Mouse (Mus musculus) limb, embryonic 12.5 days (tissue): Measurements from ENCODE around the gene Tlr12. TPM values are rescaled to one million over a fixed set of nuclear protein-coding genes. Genes with fewer than 3 reads are reported as not detected.

Experiments used
- ATAC-seq: fragments of 200-750 bp; cut with Nextera tagmentation; 2 replicates; pipeline ENCODE4 v1.8.0; 2017; ENCODE audit warnings: low read depth, moderate TSS enrichment; ENCODE audit not compliant: insufficient number of reproducible peaks, insufficient read depth, low FRiP score, low TSS enrichment
- H3K27ac ChIP-seq: fragments of 300-500 bp; sonication (generic); 2 replicates; pipeline ENCODE4 v1.5.1; 2016; ENCODE audit warnings: mild to moderate bottlenecking, moderate library complexity
- H3K27me3 ChIP-seq: fragments of 300-500 bp; sonication (generic); 2 replicates; pipeline ENCODE4 v1.6.1; 2016; ENCODE audit warnings: mild to moderate bottlenecking, moderate library complexity
- H3K36me3 ChIP-seq: fragments of 300-500 bp; sonication (generic); 2 replicates; pipeline ENCODE4 v1.6.1; 2016; ENCODE audit warnings: mild to moderate bottlenecking, moderate library complexity
- H3K4me1 ChIP-seq: fragments of 300-500 bp; sonication (generic); replicated peaks from 2 replicates; pipeline ENCODE4 v1.6.1; 2016
- H3K4me2 ChIP-seq: fragments of 300-500 bp; sonication (generic); 2 replicates; pipeline ENCODE4 v1.6.1; 2016; ENCODE audit warnings: mild to moderate bottlenecking, moderate library complexity
- H3K4me3 ChIP-seq: fragments of 300-500 bp; sonication (generic); replicated peaks from 2 replicates; pipeline ENCODE4 v1.5.1; 2016; ENCODE audit warnings: mild to moderate bottlenecking
- H3K9ac ChIP-seq: fragments of 300-500 bp; sonication (generic); replicated peaks from 2 replicates; pipeline ENCODE4 v1.6.1; 2016; ENCODE audit warnings: mild to moderate bottlenecking, moderate library complexity
- H3K9me3 ChIP-seq: fragments of 300-500 bp; sonication (generic); 2 replicates; pipeline ENCODE4 v1.6.1; 2016; ENCODE audit warnings: mild to moderate bottlenecking, moderate library complexity
- WGBS: fragments of 180-500 bp; shearing (Covaris S2); methylation state at CpG from one replicate; pipeline ENCODE4 v1.1.7; 2016; 5-methylcytosine and 5-hydroxymethylcytosine counted together
- polyA plus RNA-seq: library from polyadenylated mRNA; unstranded; fragments of >200 nt; fragmentation: Nextera tagmentation; extraction: Ambion mirVana; gene quantifications from 2 replicates; pipeline ENCODE4 v1.2.1, GENCODE M21; 2016

Tlr12 gene
- polyA plus RNA-seq, 1 experiment from 2014 or later: 1.2 TPM

- Histone ChIP-seq H3K4me2 (no peak overlapping the region), H3K9me3 (no peaks in the 10 kb centered on the region), H3K9ac (no peak overlapping the region), H3K4me1 (peaks cover 46% of the 10 kb centered on the region), H3K4me3 (no peak overlapping the region), H3K27ac (no peak overlapping the region), H3K27me3 (no peaks in the 10 kb centered on the region), H3K36me3 (no peaks in the 10 kb centered on the region)
- 29% methylated on average over 8 of the region's 8 CpGs for WGBS
- no peak for ATAC-seq
Observed at GRCm38 (mm10) chr4:128648567-128649255, 30.3 kb upstream of the Tlr12 start.

GRCm38 (mm10) chr4:128646762-128647161, 28.3 kb upstream of the Tlr12 start:
- no peak overlapping the region for H3K4me3 ChIP-seq

DNA sequence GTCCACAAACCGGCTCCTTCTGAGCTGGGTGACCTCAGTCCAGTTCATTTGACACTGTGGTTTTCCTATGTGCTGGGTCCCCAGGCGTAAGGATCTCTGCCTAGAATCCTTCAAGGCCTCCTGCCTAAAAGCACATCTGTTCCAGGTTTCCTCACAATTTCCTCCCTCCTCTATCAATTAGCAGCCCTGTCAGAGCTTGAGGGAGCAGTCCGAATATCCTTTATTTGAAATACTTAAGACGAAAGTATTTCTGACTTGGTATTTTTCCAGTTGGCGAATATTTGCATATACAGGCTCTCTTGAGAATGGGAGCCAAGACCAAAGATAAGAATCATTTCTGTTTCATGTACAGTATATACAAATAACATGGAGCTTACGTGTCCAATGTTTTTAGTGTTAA, 27.5 kb upstream of the Tlr12 start:
- Histone ChIP-seq H3K27ac (no peak overlapping the region), H3K4me1 (peaks cover 45% of the 10 kb centered on the region)
- 32% methylated on average over 6 of the region's 6 CpGs for WGBS

More at GRCm38 (mm10) chr4:128646762-128647161, 28.3 kb upstream of the Tlr12 start:
- H3K9me3 ChIP-seq: no peaks in the 10 kb centered on the region
- 25% methylated on average over 7 of the region's 7 CpGs for WGBS
- H3K4me1 ChIP-seq: peaks cover 43% of the 10 kb centered on the region
- H3K27me3 ChIP-seq: no peaks in the 10 kb centered on the region
- ATAC-seq: no peak
- H3K27ac ChIP-seq: no peak overlapping the region
- H3K36me3 ChIP-seq: no peaks in the 10 kb centered on the region
- no peak overlapping the region for H3K4me2 ChIP-seq
- H3K9ac ChIP-seq: no peak overlapping the region

DNA sequence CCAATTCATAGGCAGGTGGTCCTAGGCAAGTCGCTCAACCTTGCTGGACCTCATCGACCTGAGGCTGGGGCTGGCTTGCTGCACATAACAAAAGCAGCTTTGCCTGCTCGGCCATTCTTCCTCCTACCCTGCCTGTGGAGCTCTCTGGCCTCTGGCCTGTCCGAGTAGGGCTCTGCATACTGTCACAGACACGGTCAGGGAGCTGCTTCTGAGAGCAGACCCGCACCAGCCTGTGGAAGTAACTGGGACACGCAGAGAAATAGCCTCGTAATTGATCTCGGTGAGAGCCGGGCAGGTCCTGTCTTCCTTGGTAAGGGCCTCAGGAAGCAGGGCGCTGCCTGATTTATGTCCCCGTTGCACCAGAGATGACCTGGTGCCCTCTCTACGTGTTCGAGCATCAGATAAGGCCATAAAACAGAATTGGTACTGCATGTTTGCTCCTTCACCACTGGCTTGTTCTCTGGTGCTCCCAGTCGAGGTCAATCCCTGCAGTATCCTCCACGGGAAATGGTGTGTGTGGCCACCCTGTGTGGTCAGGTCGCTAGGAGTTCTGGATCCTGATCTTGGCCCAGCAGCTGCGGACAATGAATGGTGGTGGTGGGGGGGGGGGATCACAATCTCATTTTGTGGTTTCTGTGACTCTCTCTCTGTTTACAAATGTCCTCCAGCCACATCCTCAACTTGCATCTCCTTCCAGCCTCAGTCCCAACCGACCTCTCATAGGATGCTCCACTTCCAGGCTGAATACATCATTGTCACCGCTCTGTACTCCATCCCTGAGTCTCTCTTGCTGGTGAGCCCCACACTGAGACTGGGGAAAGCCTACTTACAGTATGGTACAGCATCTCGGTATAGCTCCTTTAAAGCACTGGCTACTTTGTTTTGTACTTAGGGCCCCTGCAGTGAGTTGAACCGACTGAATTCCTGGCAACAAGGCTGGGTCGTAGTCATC, 23.6 kb upstream of the Tlr12 start:
- H3K4me3 ChIP-seq: no peak overlapping the region
- no peaks in the 10 kb centered on the region for H3K9me3 ChIP-seq
- no peak overlapping the region for H3K9ac ChIP-seq
- H3K4me2 ChIP-seq: no peak overlapping the region
- H3K4me1 ChIP-seq: peaks cover 44% of the 10 kb centered on the region
- ATAC-seq: no peak
- WGBS: 12% methylated on average over 23 of the region's 23 CpGs
- H3K27me3 ChIP-seq: no peaks in the 10 kb centered on the region
- no peak overlapping the region for H3K27ac ChIP-seq
- H3K36me3 ChIP-seq: no peaks in the 10 kb centered on the region

More for the DNA sequence above, 27.5 kb upstream of the Tlr12 start:
- no peak overlapping the region for H3K4me2 ChIP-seq
- ATAC-seq: no peak
- H3K36me3 ChIP-seq: no peaks in the 10 kb centered on the region
- H3K9ac ChIP-seq: no peak overlapping the region
- H3K4me3 ChIP-seq: no peak overlapping the region
- no peaks in the 10 kb centered on the region for H3K27me3 ChIP-seq
- no peaks in the 10 kb centered on the region for H3K9me3 ChIP-seq

DNA sequence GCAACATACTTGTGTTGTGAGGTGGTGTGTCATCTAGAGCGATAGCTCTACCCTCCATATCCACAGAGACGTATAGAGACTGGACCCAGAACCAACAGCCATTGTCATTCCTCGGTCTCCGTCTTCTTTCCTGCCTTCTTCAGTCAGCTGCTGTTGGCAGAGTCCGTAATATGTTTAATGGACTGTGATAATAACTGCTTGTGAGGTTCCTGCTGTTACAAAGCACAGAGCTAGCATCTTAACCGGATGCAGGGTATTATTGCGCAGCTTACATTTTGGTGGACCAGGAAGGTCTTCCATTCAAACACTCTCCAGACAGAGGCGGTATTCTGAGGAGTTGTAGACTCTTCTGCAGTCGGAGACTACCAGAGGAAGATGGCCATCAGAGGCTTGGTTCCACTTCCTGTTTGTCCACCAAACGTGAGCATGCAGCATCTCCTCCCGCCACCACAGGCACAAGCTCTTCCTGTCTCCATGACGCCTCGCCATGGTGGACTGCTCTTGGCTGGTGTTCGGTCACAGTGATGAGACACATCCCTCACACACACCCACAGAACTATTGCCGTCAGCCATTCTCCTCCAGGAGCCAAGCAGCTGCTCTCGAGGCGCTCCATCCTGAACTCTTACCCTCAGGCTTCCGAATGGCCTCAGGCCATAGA, 20.0 kb upstream of the Tlr12 start:
- WGBS: 89% methylated on average over 18 of the region's 18 CpGs
- H3K36me3 ChIP-seq: no peaks in the 10 kb centered on the region
- H3K4me2 ChIP-seq: no peak overlapping the region
- no peaks in the 10 kb centered on the region for H3K9me3 ChIP-seq
- peak overlapping the region; percentile 82; the same call in 1 of the 2 replicates for H3K27ac ChIP-seq
- no peak for ATAC-seq
- H3K9ac ChIP-seq: no peak overlapping the region
- no peak overlapping the region for H3K4me3 ChIP-seq
- H3K27me3 ChIP-seq: no peaks in the 10 kb centered on the region
- H3K4me1 ChIP-seq: peaks cover 61% of the 10 kb centered on the region

DNA sequence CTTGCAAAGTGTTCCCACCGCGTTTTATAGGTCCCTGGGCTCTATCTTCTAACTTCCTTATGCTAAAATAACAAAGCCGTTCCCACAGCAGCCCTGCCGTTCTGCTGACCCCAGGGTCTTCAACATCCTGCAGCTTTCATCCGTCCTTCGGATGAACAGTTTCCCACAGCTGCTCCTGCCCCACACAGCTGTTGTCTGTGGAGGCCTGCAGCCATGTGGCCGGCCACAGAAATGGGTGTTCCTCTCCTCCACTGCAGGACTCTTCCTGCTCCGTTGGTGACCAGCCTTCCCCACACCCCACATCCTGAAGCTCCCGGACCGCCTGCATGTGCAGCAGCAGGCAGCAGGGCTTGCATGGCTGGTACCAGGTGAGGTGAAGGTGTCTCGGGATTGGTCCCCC, 18.8 kb upstream of the Tlr12 start:
- H3K36me3 ChIP-seq: no peaks in the 10 kb centered on the region
- no peak overlapping the region for H3K9ac ChIP-seq
- peak overlapping the region; percentile 31 for H3K4me2 ChIP-seq
- ATAC-seq: peak; percentile 27; the same call in 1 of the 2 replicates
- no peak overlapping the region for H3K4me3 ChIP-seq
- peaks cover 54% of the 10 kb centered on the region for H3K4me1 ChIP-seq
- no peaks in the 10 kb centered on the region for H3K27me3 ChIP-seq
- 20% methylated on average over 11 of the region's 11 CpGs for WGBS
- H3K9me3 ChIP-seq: no peaks in the 10 kb centered on the region
- peak overlapping the region; percentile 82 for H3K27ac ChIP-seq

- H3K9me3 ChIP-seq: no peaks in the 10 kb centered on the region
- H3K4me2 ChIP-seq: 0 out of 2 replicates have a peak overlapping the region, but pooled peaks have one; percentile 1
- H3K4me1 ChIP-seq: peaks cover 48% of the 10 kb centered on the region
- peak; percentile 47 for ATAC-seq
- peak overlapping the region; percentile 82 for H3K27ac ChIP-seq
- H3K4me3 ChIP-seq: no peak overlapping the region
- 38% methylated on average over 10 of the region's 10 CpGs for WGBS
- H3K36me3 ChIP-seq: no peaks in the 10 kb centered on the region
- H3K27me3 ChIP-seq: no peaks in the 10 kb centered on the region
- H3K9ac ChIP-seq: no peak overlapping the region
Observed at GRCm38 (mm10) chr4:128635894-128636585, 17.6 kb upstream of the Tlr12 start.

- Histone ChIP-seq H3K27me3 (no peaks in the 10 kb centered on the region), H3K9ac (no peak overlapping the region), H3K36me3 (no peaks in the 10 kb centered on the region), H3K4me1 (peaks cover 48% of the 10 kb centered on the region), H3K4me2 (no peak overlapping the region), H3K9me3 (no peaks in the 10 kb centered on the region), H3K4me3 (no peak overlapping the region), H3K27ac (peak overlapping the region; percentile 82)
- no peak for ATAC-seq
- WGBS: 66% methylated on average over 7 of the region's 7 CpGs
Observed at GRCm38 (mm10) chr4:128635451-128635850, 17.0 kb upstream of the Tlr12 start.

DNA sequence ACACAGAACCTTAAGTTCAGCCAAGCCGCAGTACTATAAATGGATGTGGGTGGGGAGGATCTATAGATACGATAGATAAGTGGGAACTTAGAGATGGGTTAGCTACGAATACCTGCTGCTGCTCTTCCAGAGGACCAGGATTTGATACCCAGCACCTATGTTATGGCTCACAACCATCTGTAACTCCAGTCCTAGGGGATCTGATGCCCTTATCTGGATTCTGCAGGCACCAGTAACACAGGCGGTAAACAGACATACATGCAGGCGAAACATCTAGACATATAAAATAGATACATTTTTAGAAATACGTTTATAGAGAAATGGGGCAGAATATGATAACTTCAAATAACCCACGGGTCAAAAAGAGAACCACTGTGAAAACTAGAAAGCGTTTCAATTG, 2.7 kb upstream of the Tlr12 start:
- no peak for ATAC-seq
- H3K36me3 ChIP-seq: no peaks in the 10 kb centered on the region
- 93% methylated on average over 8 of the region's 8 CpGs for WGBS
- no peak overlapping the region for H3K4me3 ChIP-seq
- no peak overlapping the region for H3K27ac ChIP-seq
- peaks cover 6% of the 10 kb centered on the region; the same call in 1 of the 2 replicates for H3K27me3 ChIP-seq
- H3K9ac ChIP-seq: no peak overlapping the region
- no peaks in the 10 kb centered on the region; the same call in 1 of the 2 replicates for H3K9me3 ChIP-seq
- peaks cover 24% of the 10 kb centered on the region for H3K4me1 ChIP-seq
- H3K4me2 ChIP-seq: no peak overlapping the region

- peaks cover 6% of the 10 kb centered on the region; the same call in 1 of the 2 replicates for H3K27me3 ChIP-seq
- peaks cover 24% of the 10 kb centered on the region for H3K4me1 ChIP-seq
- ATAC-seq: no peak
- H3K27ac ChIP-seq: no peak overlapping the region
- WGBS: 78% methylated on average over 6 of the region's 6 CpGs
- no peaks in the 10 kb centered on the region; the same call in 1 of the 2 replicates for H3K9me3 ChIP-seq
- no peak overlapping the region for H3K4me2 ChIP-seq
- no peak overlapping the region for H3K9ac ChIP-seq
- H3K36me3 ChIP-seq: no peaks in the 10 kb centered on the region
- no peak overlapping the region for H3K4me3 ChIP-seq
Observed at GRCm38 (mm10) chr4:128620572-128620971, 2.2 kb upstream of the Tlr12 start.
